Mouse (Mus musculus) right cerebral cortex, adult 2 months (tissue): ENCODE measurements around the gene Ide.
"Not testable (repeated sequence)": the region's sequence is repeated elsewhere in the genome, so short reads cannot be mapped to it uniquely, and the experiment has no call there.

Experiments used
- DNase-seq, 2 experiments: peaks; one replicate each; pipeline ENCODE4 v3.0.0; 2021 to 2022; ENCODE audit warnings: low spot score in 2 of 2

Gene Ide

DNA sequence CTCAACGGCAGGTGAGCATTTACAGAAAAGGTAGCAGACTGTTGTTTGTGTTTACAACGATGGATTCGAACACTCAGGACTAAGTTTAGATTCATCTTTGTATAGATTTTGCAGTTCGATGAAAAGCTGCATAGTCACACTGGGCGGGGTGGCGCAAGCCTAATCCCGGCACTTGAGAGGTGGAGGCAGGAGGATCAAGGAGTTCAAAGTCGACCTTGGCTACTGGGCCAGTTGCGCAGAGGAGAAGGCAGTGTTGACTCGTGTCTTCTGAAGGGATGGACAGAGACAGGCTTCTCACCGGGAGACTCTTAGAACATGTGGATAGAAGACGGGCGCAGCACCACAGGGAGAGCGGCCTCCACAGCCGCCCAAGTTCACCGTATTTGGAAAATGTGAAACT lies 68.5 kb downstream of the Ide start:
- no peak for DNase-seq

- peak; percentile 94 to 97 for DNase-seq
Observed at GRCm38 (mm10) chr19:37265333-37266103, 72.1 kb downstream of the Ide start.

DNA sequence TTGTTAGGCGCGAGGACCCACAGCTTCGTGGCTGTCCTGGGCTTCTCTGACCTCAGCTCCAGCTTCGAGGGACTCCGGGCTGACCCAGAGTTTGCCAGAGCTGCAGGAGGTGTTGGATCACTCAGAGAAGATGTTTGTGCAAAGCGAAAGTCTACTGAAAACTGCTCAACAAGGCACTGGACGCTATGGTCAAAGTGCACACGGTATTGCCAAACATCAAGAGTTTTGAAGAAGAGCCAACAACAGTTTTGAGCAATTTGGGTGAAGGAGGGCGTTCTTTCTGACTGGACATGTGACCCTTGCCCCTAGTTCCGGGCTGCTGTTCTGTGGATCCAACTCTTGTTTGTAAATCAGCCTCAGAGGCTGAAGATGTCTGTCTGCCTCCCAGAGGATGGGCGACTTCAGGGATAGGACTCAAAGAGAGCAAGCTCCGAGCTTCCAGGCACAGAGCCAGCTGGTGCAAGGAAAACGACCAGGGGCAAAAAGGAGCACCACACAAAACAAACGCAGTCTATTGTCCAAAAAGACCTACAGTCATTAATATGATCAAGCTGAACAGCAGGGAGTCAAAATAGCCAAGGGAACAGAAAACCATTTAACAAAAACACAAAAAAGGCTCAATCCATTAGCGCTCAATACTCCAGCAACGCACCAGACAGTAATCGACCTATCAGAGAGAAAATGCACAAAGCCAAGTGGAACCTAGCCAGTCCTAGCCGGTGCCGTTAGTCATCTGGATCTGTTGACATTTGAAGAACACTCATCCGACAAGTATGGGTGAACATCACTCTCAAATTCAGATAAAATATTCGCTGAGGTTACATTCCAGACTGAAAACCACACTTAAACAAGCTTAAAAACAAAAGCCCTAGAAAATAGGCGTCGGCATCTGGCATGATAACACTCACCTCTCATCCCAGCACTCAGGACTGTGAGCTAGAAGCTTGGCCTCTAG lies 73.4 kb downstream of the Ide start:
- DNase-seq = peak in 1 of 2 experiments; percentile 29

- no peak for DNase-seq
Observed at GRCm38 (mm10) chr19:37263566-37263942, 74.1 kb downstream of the Ide start.

DNA sequence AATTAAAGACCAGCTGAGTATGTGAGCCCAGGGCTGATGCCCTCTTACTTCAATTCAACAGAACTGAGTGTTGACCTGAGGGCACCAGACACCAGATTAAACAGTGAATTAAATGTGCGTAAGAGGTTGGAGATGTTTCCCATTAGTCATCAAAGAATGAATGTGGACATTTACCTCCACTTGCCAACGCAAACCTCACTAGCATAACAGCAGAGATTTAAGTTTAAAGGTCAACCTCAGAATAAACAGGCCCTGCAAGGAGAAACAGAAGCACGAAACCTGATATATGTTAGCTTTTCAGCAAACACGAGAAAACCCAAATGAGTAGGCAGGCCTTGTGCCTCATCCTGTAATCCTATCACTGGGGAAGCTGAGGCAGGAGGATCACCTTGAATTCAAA lies 75.3 kb downstream of the Ide start:
- no peak for DNase-seq

- DNase-seq = peak; percentile 76 to 80
Observed at GRCm38 (mm10) chr19:37255321-37255720, 82.3 kb downstream of the Ide start.

- no peak for DNase-seq
Observed at GRCm38 (mm10) chr19:37252104-37252503, 85.5 kb downstream of the Ide start.

DNA sequence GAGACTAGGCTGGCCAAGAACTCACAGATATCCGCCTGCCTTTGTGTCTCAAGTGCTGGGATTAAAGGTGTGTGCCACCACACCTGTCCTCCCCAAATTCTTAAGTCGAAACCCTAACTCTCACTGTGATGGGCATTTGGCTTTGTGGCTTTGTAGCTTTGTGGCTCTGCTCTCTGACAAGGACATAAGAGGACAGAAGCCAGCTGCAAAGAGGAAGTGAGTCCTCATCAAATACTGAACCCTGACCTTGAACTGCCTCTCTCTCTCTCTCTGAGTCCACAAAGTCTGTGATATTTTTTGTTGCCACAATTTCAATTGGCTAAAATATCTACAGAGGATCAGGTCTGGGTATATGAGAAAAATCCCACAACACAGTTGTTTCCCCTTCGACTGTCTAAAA lies 89.5 kb downstream of the Ide start:
- DNase-seq = no peak

GRCm38 (mm10) chr19:37246859-37247258 lies 90.8 kb downstream of the Ide start:
- DNase-seq = no peak

DNA sequence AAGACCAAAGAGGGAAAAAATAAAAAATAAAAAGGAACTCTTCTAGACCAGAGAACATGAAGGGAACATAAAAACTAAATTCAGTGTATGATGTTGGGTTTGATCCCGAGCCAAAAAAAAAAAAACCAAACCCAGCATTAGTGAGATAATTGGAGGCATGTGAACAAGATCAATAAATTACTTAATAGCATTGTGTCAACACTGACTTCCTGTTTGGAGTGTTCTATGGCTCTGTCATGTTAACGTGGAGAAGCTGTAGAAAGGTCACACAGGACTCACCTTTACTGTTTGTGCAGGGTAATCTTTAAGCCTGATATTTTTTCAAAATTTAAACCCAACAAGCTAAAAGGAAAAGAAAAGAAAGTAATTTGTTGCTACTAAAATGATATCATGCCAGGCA lies 94.9 kb downstream of the Ide start:
- no peak for DNase-seq

- no peak for DNase-seq
Observed at GRCm38 (mm10) chr19:37241201-37241600, 96.5 kb downstream of the Ide start.

- no peak for DNase-seq
Observed at GRCm38 (mm10) chr19:37239096-37239495, 98.6 kb downstream of the Ide start.

- DNase-seq = no peak
Observed at GRCm38 (mm10) chr19:37238651-37239050, 99.0 kb downstream of the Ide start.

GRCm38 (mm10) chr19:37237712-37238437 lies 99.8 kb downstream of the Ide start:
- no peak for DNase-seq

GRCm38 (mm10) chr19:37237306-37237705 lies 100.3 kb downstream of the Ide start:
- DNase-seq = no peak

- DNase-seq = no peak
Observed at GRCm38 (mm10) chr19:37235818-37236217, 101.8 kb downstream of the Ide start.

- DNase-seq = no peak
Observed at GRCm38 (mm10) chr19:37233561-37234539, 103.8 kb downstream of the Ide start.

DNA sequence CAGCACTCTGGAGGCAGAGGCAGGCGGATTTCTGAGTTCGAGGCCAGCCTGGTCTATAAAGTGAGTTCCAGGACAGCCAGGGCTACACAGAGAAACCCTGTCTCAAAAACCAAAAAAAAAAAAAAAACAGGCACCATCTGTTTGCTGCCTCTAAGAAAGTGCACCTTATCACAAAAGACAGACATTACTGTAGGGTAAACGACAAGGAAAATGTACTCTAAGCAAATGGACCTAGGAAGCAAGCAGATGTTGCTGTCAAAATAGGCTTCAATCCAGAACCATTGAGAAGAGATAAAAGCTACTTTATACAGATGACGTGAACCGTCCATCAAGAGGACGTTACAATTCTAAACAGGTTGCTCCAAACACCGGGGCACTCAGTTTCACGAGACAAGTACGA lies 105.1 kb downstream of the Ide start:
- not testable (repeated sequence) for DNase-seq

GRCm38 (mm10) chr19:37225197-37225862 lies 112.3 kb downstream of the Ide start:
- DNase-seq = no peak
